Mouse (Mus musculus) ES-E14 (cell line): ENCODE data around the gene Errfi1.

ENCODE experiments used
- CHD2 ChIP-seq: IDR thresholded peaks from 2 replicates; pipeline ENCODE4 v1.6.1; 2014; ENCODE audit warnings: mild to moderate bottlenecking, low read depth, low read length, inconsistent platforms
- HCFC1 ChIP-seq: IDR thresholded peaks from 2 replicates; pipeline ENCODE4 v1.6.1; 2012; ENCODE audit warnings: low read length, inconsistent platforms, borderline replicate concordance; ENCODE audit not compliant: insufficient read depth
- MAFK ChIP-seq: IDR thresholded peaks from 2 replicates; pipeline ENCODE4 v1.6.1; 2014; ENCODE audit warnings: mild to moderate bottlenecking, low read depth, low read length, inconsistent platforms; ENCODE audit not compliant: insufficient read depth
- ZC3H11A ChIP-seq: IDR thresholded peaks from 2 replicates; pipeline ENCODE4 v1.6.1; 2012; ENCODE audit warnings: low read depth, mild to moderate bottlenecking, inconsistent platforms, low read length, borderline replicate concordance
- ZNF384 ChIP-seq: IDR thresholded peaks from 2 replicates; pipeline ENCODE4 v1.6.1; 2012; ENCODE audit warnings: low read depth, low read length, inconsistent platforms

GRCm38 (mm10) chr4:150879631-150880030 lies 25.9 kb downstream of the Errfi1 start:
- TF ChIP-seq ZNF384 (no peak), MAFK (no peak), ZC3H11A (no peak), CHD2 (no peak), HCFC1 (no peak)
